Mouse (Mus musculus) cerebellum, postnatal 25 days (tissue): ENCODE results near the gene Sar1a.
A peak's percentile ranks its signal among the peaks of the same experiment; 100 is the strongest.

Source experiments
- DNase-seq, 2 experiments: peaks; one replicate each; pipeline ENCODE4 v3.0.0; 2021; ENCODE audit warnings: mixed read lengths in 2 of 2

The Sar1a gene

GRCm38 (mm10) chr10:61689405-61689804 lies 9.3 kb downstream of the Sar1a start:
- DNase-seq, result no peak

GRCm38 (mm10) chr10:61693563-61693962 lies 13.5 kb downstream of the Sar1a start:
- no peak for DNase-seq

GRCm38 (mm10) chr10:61694870-61695670 lies 15.0 kb downstream of the Sar1a start, which contains the start of gene Tysnd1:
Tysnd1 (plus strand) TSS chr10:61695514.
- peak; percentile 98 to 99 for DNase-seq

GRCm38 (mm10) chr10:61695703-61696559 lies 15.8 kb downstream of the Sar1a start:
- DNase-seq, result peak; percentile 23 to 44

- DNase-seq, result no peak
Observed at GRCm38 (mm10) chr10:61696560-61696823, 16.4 kb downstream of the Sar1a start.

- peak in 1 of 2 experiments; percentile 27 for DNase-seq
Observed at GRCm38 (mm10) chr10:61697028-61697427, 16.9 kb downstream of the Sar1a start.

- no peak for DNase-seq
Observed at GRCm38 (mm10) chr10:61704663-61705062, 24.6 kb downstream of the Sar1a start.

- DNase-seq, result no peak
Observed at GRCm38 (mm10) chr10:61706412-61707375, 26.6 kb downstream of the Sar1a start.

- DNase-seq, result no peak
Observed at GRCm38 (mm10) chr10:61713601-61714000, 33.5 kb downstream of the Sar1a start.

- no peak for DNase-seq
Observed at GRCm38 (mm10) chr10:61714146-61714545, 34.0 kb downstream of the Sar1a start.

GRCm38 (mm10) chr10:61714771-61715461 lies 34.8 kb downstream of the Sar1a start, which contains the start of gene Aifm2:
Aifm2 (plus strand) TSS chr10:61715263.
- DNase-seq, result peak; percentile 43 to 68

GRCm38 (mm10) chr10:61715462-61715837 lies 35.4 kb downstream of the Sar1a start:
- DNase-seq, result no peak

- DNase-seq, result no peak
Observed at GRCm38 (mm10) chr10:61715996-61716864, 36.1 kb downstream of the Sar1a start.

GRCm38 (mm10) chr10:61717406-61718296 lies 37.6 kb downstream of the Sar1a start:
- DNase-seq, result no peak

- no peak for DNase-seq
Observed at GRCm38 (mm10) chr10:61720331-61720730, 40.2 kb downstream of the Sar1a start.

GRCm38 (mm10) chr10:61722215-61722614 lies 42.1 kb downstream of the Sar1a start:
- no peak for DNase-seq

GRCm38 (mm10) chr10:61723271-61723670 lies 43.2 kb downstream of the Sar1a start:
- DNase-seq, result no peak

- DNase-seq, result no peak
Observed at GRCm38 (mm10) chr10:61729181-61729580, 49.1 kb downstream of the Sar1a start.

- DNase-seq, result no peak
Observed at GRCm38 (mm10) chr10:61730171-61730570, 50.1 kb downstream of the Sar1a start.

- peak in 1 of 2 experiments; percentile 27 for DNase-seq
Observed at GRCm38 (mm10) chr10:61734377-61734776, 54.3 kb downstream of the Sar1a start.
